Mouse (Mus musculus) midbrain, postnatal 0 days (tissue): ENCODE results near the gene Tex264. TPM values are rescaled to one million over a fixed set of nuclear protein-coding genes. Genes with fewer than 3 reads are reported as not detected.

Source experiments
- ATAC-seq: fragments of 200-750 bp; cut with Nextera tagmentation; 2 replicates; pipeline ENCODE4 v1.8.0; 2017; ENCODE audit warnings: moderate number of reproducible peaks, mild to moderate bottlenecking, moderate TSS enrichment, moderate library complexity; ENCODE audit not compliant: low FRiP score
- DNase-seq: peaks from one replicate; pipeline ENCODE4 v3.0.0-alpha.2; 2015; ENCODE audit warnings: low spot score
- H3K27ac ChIP-seq: fragments of 300-500 bp; sonication (generic); 2 replicates; pipeline ENCODE4 v1.5.1; 2014; ENCODE audit warnings: low read depth, mild to moderate bottlenecking, low read length, mixed read lengths
- H3K27me3 ChIP-seq: fragments of 300-500 bp; sonication (generic); 2 replicates; pipeline ENCODE4 v1.6.1; 2014; ENCODE audit warnings: low read length, control low read depth, mixed read lengths; ENCODE audit not compliant: insufficient read depth
- H3K36me3 ChIP-seq: fragments of 300-500 bp; sonication (generic); 2 replicates; pipeline ENCODE4 v1.6.1; 2014; ENCODE audit warnings: low read length, control low read depth, mixed read lengths; ENCODE audit not compliant: insufficient read depth
- H3K4me1 ChIP-seq: fragments of 300-500 bp; sonication (generic); 2 replicates; pipeline ENCODE4 v1.6.1; 2014; ENCODE audit warnings: mild to moderate bottlenecking, control low read depth, antibody characterized with exemption, low read length, mixed read lengths; ENCODE audit not compliant: insufficient read depth
- H3K4me2 ChIP-seq: fragments of 300-500 bp; sonication (generic); 2 replicates; pipeline ENCODE4 v1.6.1; 2014; ENCODE audit warnings: low read depth, mild to moderate bottlenecking, low read length, mixed read lengths; ENCODE audit not compliant: poor library complexity, severe bottlenecking
- H3K4me3 ChIP-seq: fragments of 300-500 bp; sonication (generic); 2 replicates; pipeline ENCODE4 v1.5.1; 2014; ENCODE audit warnings: low read depth, mild to moderate bottlenecking, low read length, moderate library complexity
- H3K9ac ChIP-seq: fragments of 300-500 bp; sonication (generic); replicated peaks from 2 replicates; pipeline ENCODE4 v1.6.1; 2014; ENCODE audit warnings: mild to moderate bottlenecking, low read length, moderate library complexity, mixed read lengths; ENCODE audit not compliant: poor library complexity, severe bottlenecking
- H3K9me3 ChIP-seq: fragments of 300-500 bp; sonication (generic); 2 replicates; pipeline ENCODE4 v1.6.1; 2016; ENCODE audit warnings: low read length, control low read depth
- CTCF ChIP-seq: IDR thresholded peaks from 2 replicates; pipeline ENCODE4 v1.5.1; 2016; ENCODE audit warnings: antibody characterized with exemption, mild to moderate bottlenecking
- WGBS: fragments of 180-500 bp; shearing (Covaris S2); extraction: QIAGEN DNeasy Blood & Tissue Kit; methylation state at CpG from one replicate; pipeline ENCODE4 v1.1.7; 2014; 5-methylcytosine and 5-hydroxymethylcytosine counted together
- polyA plus RNA-seq: library from polyadenylated mRNA; unstranded; fragments of >200 nt; fragmentation: Nextera tagmentation; extraction: Ambion mirVana; gene quantifications from 2 replicates; pipeline ENCODE4 v1.2.1, GENCODE M21; 2015
- total RNA-seq: library from RNA; depleted of rRNA; stranded (reverse); fragments of >200 nt; gene quantifications from 2 replicates; pipeline ENCODE4 v1.2.3, GENCODE M21; 2014

Gene Tex264
- total and polyA plus RNA-seq, 2 experiments from 2014 or later: 74.9 to 87.4 TPM

DNA sequence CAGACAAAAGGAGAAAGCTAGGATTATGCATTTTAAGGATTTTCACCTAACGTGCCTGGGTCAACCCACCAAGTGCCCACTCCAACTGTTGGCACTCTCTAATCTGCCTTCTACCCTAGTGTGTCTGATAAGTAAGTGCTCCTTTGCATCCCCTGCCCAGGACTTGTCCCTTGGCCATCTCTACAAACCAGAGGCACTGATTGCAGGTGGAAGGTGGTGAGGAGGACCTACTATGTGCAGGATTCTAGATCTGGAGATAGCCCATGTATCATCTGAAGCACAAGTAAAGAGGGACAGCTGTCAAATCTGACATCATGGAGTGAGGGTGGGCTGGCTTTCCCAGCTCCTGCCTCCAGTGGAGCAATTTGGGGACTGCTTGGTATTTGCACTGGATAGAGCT is 25.8 kb downstream of the Tex264 start:
- peaks cover 18% of the 10 kb centered on the region for H3K4me1 ChIP-seq
- H3K4me3 ChIP-seq: no peak overlapping the region
- no peak for TF ChIP-seq CTCF
- ATAC-seq: no peak
- H3K27ac ChIP-seq: no peak overlapping the region
- WGBS: 55% methylated on average over 1 of the region's 1 CpGs
- H3K4me2 ChIP-seq: no peak overlapping the region
- H3K9ac ChIP-seq: no peak overlapping the region
- H3K27me3 ChIP-seq: no peaks in the 10 kb centered on the region
- no peaks in the 10 kb centered on the region for H3K9me3 ChIP-seq
- no peak for DNase-seq
- peaks cover 42% of the 10 kb centered on the region for H3K36me3 ChIP-seq

DNA sequence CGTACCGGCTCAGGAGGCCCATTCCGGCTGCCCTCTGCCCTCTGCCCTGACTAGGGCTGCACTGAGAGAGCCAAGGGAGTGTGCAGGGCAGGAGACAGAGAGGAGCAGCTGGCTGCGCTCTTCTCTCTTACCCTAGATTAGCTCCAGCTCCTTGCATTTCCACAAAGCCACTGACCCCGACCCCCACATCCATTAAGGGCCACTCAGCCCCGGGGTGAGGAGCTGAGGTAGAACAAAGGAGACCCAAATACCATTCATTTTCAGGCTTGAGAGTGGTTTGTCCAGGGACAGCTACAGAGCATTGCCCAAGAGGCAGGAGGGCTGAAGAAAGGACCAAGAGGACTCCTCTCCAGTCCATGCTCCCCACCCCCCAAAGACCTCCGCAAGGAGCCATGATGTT is 26.3 kb downstream of the Tex264 start:
- Histone ChIP-seq H3K4me3 (no peak overlapping the region), H3K9me3 (no peaks in the 10 kb centered on the region), H3K4me2 (no peak overlapping the region), H3K9ac (no peak overlapping the region), H3K4me1 (peaks cover 13% of the 10 kb centered on the region), H3K36me3 (peaks cover 42% of the 10 kb centered on the region), H3K27ac (no peak overlapping the region), H3K27me3 (no peaks in the 10 kb centered on the region)
- no peak for ATAC-seq
- no peak for DNase-seq
- 27% methylated on average over 7 of the region's 7 CpGs for WGBS
- no peak for TF ChIP-seq CTCF

DNA sequence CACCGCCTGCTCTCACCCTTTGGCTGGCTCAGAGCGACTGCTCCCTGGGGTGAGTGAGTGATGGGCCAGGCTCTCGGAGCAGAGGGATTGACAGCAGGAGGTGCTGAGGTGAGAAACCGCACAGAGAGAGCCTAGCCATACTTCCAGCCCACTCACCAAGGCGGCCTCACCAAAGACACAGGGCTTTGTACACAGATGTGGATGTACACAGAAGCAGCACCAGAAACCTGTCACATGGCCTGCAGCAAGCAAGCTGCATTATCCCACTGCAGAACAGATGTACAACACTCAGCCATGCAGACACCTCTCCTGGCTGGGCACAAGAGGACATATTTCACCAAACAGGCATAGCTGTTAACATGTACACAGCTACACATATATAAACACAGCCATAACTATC is 28.1 kb downstream of the Tex264 start:
- Histone ChIP-seq H3K9ac (no peak overlapping the region), H3K4me3 (no peak overlapping the region), H3K9me3 (no peaks in the 10 kb centered on the region), H3K4me1 (peaks cover 11% of the 10 kb centered on the region), H3K27me3 (no peaks in the 10 kb centered on the region), H3K4me2 (no peak overlapping the region), H3K27ac (no peak overlapping the region), H3K36me3 (peaks cover 40% of the 10 kb centered on the region)
- DNase-seq (no peak), ATAC-seq (no peak)
- 44% methylated on average over 5 of the region's 5 CpGs for WGBS
- no peak for TF ChIP-seq CTCF

DNA sequence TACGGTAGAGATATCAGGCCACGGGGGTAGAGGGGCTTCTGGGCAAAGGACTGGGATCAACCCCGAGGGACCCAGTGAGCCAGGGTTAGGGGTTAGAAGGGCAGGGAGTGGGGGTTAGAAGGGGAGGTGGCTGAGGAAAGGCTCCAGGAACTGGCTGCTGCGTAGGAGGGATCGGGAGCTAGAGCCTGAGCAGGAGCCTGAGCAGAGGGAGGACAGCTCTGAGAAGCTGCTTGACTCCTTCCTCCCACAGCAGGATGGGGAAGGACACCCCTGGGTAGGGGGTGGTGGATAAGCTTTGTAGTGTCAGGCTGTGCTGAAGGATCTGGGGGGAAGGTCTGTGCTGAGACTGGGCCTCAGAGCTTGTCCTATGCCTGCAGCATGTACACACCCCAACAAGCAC is 28.9 kb downstream of the Tex264 start:
- no peak for TF ChIP-seq CTCF

DNA sequence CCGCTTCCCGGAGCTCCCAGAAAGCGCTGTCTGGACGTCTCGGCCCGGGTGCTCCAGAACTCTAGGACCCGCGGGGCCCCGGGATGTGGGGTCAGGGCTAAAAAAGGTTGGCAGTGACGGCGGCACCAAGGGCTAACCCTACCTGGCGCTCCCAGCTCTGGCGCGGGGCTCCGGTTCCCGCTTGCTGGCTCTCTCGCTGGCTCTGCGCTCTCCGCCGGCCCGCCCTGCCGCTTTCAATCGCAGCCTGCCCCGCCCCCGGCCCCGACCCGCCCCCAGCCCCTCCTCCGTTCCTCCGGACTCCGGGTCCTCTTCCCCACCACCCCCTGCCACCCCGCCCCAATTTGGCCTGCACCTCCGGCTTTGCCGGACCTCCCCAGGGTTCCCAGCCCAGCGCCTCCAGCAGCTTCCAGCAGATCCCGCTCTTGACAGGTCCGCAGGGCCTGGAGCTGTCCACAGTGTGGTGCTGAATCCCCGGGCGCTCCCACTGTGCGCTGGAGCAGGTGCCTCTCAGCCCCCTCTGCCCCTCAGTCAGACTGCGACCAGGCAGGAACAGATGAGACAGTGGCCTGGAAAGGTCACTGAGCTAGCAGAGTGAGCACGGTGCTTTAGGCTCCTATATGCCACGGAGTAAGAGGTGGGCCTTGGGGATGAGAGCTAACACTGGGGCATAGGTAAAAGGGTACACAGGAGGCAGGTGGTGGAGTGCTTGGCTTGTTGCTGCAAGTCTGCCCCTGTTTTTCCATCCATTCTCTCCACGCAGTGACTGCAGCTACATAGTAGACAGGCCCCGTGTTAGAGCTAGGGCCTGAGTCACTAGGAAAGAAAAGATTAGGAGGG is 29.6 kb downstream of the Tex264 start, which contains the start of gene Grm2:
TSS of gene Grm2 (minus strand) at position 199 of the 837 bp plus-strand sequence.
- TF ChIP-seq CTCF: peak; percentile 11; the same call in 1 of the 2 replicates
- peak within 1 kb of the TSS; percentile 54 for H3K4me3 ChIP-seq
- under 1% methylated on average over 34 of the region's 44 CpGs for WGBS
- peak within 1 kb of the TSS; percentile 85 for H3K4me2 ChIP-seq
- peak; percentile 53 for ATAC-seq
- H3K27me3 ChIP-seq: no peaks in the 10 kb centered on the region
- no peaks in the 10 kb centered on the region for H3K9me3 ChIP-seq
- H3K4me1 ChIP-seq: peaks cover 11% of the 10 kb centered on the region
- peak within 1 kb of the TSS; percentile 71 for H3K9ac ChIP-seq
- DNase-seq: peak; percentile 53
- peak within 1 kb of the TSS; percentile 32; the same call in 1 of the 2 replicates for H3K27ac ChIP-seq
- H3K36me3 ChIP-seq: peaks cover 25% of the 10 kb centered on the region

More for the DNA sequence above, 28.9 kb downstream of the Tex264 start:
- Histone ChIP-seq H3K27ac (0 out of 2 replicates have a peak overlapping the region, but pooled peaks have one; percentile 13), H3K4me1 (peaks cover 11% of the 10 kb centered on the region), H3K4me3 (no peak overlapping the region), H3K4me2 (peak overlapping the region; percentile 85; the same call in 1 of the 2 replicates), H3K36me3 (peaks cover 32% of the 10 kb centered on the region), H3K27me3 (no peaks in the 10 kb centered on the region), H3K9me3 (no peaks in the 10 kb centered on the region), H3K9ac (peak overlapping the region; percentile 71)
- ATAC-seq (no peak; the same call in 1 of the 2 replicates), DNase-seq (no peak)
- 25% methylated on average over 5 of the region's 5 CpGs for WGBS

DNA sequence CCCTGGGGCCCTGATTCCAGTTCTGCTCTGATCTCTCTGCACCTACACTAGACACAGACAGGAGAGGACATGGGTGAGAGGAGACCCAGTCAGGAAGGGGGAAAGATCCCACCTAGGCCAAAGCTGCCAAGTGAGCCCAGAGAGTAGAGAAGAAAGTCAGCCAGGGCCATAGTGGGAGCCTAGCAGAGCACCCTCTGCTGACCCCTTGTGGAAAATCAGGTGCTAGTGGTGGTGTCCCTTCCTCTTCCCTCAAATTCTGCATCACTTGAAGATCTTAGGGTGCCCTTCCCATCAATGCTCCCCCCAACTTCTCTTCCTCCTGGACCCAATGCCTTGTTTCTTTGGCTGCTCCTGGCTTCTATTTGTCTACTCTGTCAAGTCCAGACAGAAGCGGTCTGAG is 33.0 kb downstream of the Tex264 start:
- ATAC-seq: no peak
- no peak for DNase-seq
- no peaks in the 10 kb centered on the region for H3K27me3 ChIP-seq
- H3K9ac ChIP-seq: no peak overlapping the region
- no peaks in the 10 kb centered on the region for H3K9me3 ChIP-seq
- H3K4me2 ChIP-seq: no peak overlapping the region
- 72% methylated on average over 1 of the region's 1 CpGs for WGBS
- H3K36me3 ChIP-seq: 0 out of 2 replicates have a peak, but pooled peaks cover 3% of the 10 kb centered on the region
- peaks cover 11% of the 10 kb centered on the region for H3K4me1 ChIP-seq
- no peak overlapping the region for H3K27ac ChIP-seq
- TF ChIP-seq CTCF: peak; percentile 68
- H3K4me3 ChIP-seq: no peak overlapping the region
